Mouse (Mus musculus): ENCODE measurements around the gene Exoc2.

The Exoc2 gene

DNA sequence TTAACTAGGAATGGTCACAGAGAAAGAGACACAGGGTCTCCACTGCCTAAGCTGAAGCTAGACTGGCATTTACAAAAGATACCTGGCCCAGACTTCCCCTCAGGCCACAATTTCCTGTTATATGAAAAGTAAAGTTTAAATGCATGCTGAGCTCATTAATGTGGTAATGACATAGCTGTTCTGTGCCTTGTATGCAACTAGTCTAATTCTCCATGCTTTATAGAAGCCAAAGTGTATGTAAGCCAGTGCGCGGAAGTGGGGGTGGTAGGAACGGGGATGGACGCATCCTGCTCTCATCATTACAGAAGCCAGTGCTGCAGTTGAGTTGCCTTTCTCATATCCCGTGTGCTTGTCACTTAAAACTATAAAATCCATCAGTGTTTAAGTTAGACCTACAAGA is 156.5 kb downstream of the Exoc2 start:
- no peak for DNase-seq (ENCODE audit: low spot score)

DNA sequence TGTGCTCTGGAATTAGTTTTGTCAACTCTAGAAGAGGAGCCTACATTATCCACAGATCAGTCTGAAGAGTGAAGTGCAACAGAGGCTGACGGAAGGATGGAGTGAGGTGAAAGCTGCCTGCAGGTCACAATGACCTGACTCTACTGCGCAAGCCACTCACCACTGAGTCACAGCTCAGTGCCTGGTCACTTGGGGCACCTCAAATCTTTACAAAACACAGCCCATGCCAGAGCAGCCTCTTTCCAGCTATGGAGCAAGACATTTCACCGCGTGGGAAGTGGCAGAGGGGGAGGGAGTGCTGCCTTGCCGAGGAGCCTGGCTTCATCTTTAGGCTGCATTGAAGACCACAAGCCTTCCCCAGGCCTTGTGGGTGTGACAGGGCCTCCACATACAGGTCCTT is 159.6 kb downstream of the Exoc2 start:
- no peak for DNase-seq (ENCODE audit: low spot score)

DNA sequence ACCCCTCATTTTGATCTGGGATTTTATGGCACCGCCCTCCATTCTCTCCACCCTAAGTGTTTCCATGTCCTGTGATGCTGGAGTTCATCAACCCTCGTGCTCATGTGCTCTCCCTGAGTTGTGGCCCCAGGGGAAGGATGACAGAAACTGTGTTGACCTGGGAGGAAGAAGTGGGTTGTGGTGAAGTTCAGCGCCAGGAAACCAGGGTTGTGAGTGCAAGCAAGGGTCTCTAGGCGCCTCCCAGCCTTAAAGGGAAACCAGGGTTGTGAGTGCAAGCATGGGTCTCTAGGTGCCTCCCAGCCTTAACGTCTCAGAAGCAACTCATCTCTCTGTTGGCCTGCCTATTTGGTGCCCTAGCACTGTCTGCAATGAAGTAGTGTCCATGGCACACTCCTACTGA is 160.4 kb downstream of the Exoc2 start:
- no peak for DNase-seq (ENCODE audit: low spot score)

- no peak for DNase-seq (ENCODE audit: low spot score)
Measured at GRCm38 (mm10) chr13:30809240-30809639, 164.7 kb downstream of the Exoc2 start.

DNA sequence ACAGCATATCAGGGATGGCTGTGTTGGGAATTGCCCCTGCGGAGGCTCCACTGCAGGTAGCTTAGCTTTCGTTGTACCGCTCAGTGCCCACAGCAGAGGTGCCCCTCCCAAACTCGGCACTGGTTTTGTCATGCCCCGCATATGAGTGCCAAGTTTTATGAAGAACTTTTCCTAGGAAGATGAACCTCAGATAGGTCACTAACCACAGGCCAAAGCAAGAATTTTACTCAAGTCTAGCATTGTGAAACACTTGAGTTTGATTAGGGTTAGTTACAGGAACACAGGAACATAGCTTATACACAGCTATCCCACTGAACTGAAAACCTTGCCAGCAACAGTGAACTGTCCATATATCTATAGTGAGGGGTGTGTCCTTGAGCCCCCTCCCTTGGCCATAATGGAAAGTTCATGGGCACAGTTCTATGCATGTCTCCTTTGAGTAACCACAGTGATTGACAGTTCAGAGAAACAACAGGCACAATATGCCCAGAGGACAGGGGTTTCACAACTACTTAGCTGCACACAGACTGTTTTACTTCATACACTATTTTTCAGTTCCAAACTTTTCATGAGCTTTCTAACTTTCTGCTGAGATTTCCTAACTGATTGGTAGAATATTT is 171.4 kb downstream of the Exoc2 start:
- DNase-seq (ENCODE audit: low spot score) = no peak

DNA sequence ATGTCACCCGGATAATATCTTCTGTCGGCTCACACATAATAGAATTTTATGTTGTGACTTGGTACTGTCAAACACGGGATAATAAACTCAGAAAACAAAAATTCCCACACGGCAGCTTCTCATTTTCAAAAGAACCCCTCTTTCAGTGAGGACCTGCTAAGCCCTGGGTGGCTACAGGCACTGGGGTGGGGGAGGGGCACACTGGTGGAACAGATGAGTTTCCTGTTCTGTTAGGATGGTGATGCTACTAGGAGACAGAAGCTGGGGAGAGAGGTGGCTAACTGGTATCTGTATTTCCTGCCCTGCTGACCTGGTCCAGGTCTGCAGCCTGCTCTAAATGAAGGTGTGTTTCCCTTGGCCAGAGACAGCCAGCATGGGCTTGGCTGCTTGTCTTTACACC is 172.0 kb downstream of the Exoc2 start:
- no peak for DNase-seq (ENCODE audit: low spot score)

DNA sequence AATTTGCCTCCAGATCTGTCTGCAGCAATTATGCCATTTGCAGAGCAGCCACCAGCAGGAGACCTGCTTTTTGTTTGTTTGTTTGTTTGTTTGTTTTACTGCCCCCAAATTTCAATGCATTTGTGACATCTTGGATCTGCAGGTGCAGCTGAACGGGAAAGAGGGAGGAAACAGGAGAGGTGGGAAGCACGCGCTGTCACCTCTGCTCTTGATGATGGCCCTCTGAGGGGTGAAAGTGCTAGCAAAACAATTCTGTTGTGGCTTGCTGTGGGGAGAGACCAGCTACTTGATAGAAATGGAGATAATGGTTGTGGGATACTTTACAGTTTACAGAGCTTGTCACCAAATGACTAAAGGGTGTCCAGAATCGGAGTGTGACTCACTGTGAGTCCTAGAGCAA is 177.9 kb downstream of the Exoc2 start:
- DNase-seq (ENCODE audit: low spot score) = no peak

DNA sequence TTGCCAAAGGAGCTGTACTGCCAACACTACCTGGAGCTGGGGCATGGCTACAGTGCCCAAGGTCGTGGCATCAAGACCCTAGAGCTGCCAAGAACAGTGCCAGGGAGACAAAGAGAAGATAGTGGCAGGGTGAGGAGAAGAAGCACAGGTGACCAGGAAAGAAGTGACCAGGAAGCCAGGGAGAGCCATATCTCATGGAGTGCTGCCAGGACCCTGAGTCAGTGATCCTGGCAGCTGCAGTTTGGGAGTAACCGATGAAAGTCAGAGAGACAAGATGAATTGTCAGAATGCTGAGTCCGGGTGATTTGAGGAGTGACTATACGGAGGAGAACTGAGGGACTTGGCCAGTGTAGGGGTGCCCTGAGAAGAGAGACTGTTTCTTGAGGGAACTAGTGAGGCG is 180.3 kb downstream of the Exoc2 start:
- DNase-seq (ENCODE audit: low spot score) = no peak

- no peak for DNase-seq (ENCODE audit: low spot score)
Measured at GRCm38 (mm10) chr13:30793196-30793595, 180.7 kb downstream of the Exoc2 start.

- no peak for DNase-seq (ENCODE audit: low spot score)
Measured at GRCm38 (mm10) chr13:30792741-30793140, 181.2 kb downstream of the Exoc2 start.

DNA sequence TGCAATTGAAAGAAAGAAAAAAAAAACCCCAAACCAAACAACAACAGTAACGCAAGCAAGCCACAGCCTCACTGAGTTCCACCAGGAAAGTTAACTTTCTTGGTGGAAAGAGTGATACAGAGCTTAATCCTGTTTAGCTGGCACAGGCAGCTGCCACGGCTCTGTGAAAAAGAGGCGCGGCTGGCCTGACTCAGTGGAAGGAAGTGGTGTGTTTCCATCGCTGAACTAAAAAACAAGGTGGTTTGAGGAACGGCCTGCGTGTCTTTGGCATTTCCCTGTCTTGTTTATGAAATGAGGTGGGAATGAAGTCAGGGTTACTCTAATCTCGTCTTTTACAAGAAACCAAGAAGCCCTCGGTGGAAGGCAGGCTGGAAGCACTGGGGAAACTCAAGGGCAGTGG is 181.6 kb downstream of the Exoc2 start:
- DNase-seq (ENCODE audit: low spot score) = no peak

- DNase-seq (ENCODE audit: low spot score) = no peak
Measured at GRCm38 (mm10) chr13:30790016-30790415, 183.9 kb downstream of the Exoc2 start.

DNA sequence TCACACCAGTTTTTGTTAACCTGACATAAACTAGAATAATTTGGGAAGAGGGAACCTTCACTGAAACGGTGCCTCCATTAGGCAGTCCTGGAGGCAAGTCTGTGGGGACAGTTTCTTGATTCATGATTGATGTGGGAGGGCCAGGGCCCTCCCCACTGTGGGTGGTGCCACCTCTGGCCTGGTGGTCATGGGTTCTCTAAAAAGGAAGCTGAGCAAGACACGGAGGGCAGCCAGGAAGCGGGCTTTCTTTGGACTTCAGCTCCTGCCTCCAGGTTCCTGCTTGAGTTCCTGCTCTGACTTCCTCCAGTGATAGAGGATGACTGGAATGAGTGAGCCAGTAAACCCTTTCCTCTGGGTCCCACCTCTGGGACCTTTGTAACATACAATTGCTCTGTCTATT is 185.5 kb downstream of the Exoc2 start:
- DNase-seq (ENCODE audit: low spot score) = no peak

GRCm38 (mm10) chr13:30787960-30788359 is 185.9 kb downstream of the Exoc2 start:
- DNase-seq (ENCODE audit: low spot score) = no peak

- no peak for DNase-seq (ENCODE audit: low spot score)
Measured at GRCm38 (mm10) chr13:30787556-30787955, 186.3 kb downstream of the Exoc2 start.

DNA sequence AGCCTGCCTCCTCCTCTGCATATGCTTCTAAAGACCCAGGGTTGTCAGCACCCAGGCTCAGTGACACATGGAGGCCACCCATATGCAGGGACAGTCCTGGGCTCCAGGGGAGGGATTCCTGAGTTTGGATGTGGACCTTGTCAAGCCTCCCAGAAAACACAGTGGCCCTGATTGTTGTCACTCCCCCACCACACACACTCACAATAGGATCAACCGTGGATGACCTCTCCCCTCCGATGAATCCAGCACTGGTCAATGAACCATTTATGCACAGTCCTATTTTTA is 186.9 kb downstream of the Exoc2 start:
- no peak for DNase-seq (ENCODE audit: low spot score)

GRCm38 (mm10) chr13:30786235-30787035 is 187.5 kb downstream of the Exoc2 start:
- DNase-seq (ENCODE audit: low spot score) = no peak

DNA sequence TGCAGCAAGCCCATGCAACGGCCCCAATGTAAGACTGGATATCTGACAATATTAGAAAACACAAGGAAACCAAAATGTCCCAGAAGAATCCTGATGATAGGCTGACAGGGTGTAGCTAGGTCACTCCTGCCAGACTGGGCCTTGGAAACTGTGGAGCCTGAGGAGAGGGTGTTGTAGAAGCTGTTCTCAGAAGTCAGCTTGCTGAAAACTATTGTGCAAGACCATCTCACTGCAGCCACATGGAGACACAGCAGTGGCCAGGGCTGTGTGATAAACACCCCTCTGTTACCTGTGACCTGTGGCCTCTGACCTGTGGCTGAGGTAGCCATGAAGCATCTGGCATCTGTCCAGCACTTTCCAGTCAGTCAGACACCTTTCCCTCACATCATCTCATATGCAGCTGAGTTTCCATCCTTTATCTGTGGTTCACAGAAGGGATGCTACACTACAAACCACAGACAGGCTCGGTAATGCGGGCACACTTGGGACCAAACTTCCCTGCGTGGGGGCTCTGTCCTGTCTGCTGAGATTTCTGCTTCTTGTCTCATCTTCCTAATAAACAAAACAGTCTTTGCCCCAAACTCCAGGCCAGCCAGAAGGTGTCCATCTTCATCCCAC is 188.4 kb downstream of the Exoc2 start:
- no peak for DNase-seq (ENCODE audit: low spot score)

DNA sequence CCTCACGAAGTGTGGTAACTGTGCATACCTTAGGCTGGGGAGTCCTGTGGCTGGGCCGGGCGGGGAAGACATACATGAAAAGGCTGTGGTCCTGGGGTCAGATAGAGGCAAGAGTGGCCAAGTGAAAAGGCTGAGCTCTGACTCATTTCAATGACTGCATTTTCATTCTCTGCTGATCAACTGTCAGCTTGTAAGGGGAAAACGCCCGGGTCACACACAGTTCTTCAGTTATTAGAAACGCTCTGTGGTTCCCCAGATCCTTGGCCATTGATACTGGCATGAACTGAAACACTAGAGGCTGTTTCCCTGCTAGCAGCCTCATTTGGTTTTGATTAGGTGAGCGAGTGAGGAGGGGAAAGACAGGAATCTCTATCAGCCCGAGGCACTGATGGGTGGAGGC is 191.5 kb downstream of the Exoc2 start:
- DNase-seq (ENCODE audit: low spot score) = no peak

- DNase-seq (ENCODE audit: low spot score) = no peak
Measured at GRCm38 (mm10) chr13:30781905-30782304, 192.0 kb downstream of the Exoc2 start.

GRCm38 (mm10) chr13:30777678-30778179 is 196.2 kb downstream of the Exoc2 start:
- DNase-seq (ENCODE audit: low spot score) = no peak

- no peak for DNase-seq (ENCODE audit: low spot score)
Measured at GRCm38 (mm10) chr13:30776021-30776420, 197.9 kb downstream of the Exoc2 start.

DNA sequence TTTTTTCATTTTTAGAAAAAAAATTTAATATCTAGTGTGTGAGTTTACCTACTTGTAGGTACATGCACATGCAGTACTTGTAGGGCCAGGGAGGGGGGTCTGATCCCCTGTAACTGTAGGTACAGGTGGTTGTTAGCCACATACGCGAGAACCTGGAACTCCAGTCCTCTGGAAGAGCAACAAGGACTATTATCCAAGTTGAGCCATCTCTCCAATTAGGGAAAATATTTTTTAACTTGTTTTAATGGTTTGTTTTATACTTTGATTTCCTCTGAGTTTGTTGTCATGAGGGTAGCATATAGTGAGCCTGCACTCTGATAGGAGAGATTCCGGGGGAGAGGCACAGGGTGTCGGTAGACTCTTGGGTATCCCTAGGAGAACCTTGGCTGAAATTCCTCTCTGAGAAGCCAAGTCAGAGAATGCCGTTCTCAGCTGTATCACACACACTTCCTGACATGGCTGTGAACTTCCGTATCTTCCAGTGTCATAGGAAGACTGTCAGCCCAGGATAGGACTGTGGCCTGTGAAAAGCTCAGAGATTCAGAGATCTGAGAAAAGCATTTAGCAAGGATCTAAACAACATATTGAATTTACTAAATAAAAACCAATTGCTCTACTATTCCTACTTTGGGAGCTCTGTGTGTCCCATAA is 206.3 kb downstream of the Exoc2 start:
- DNase-seq (ENCODE audit: low spot score) = no peak

Data from ovary, postnatal 36 days (tissue).